Mouse (Mus musculus) midbrain, embryonic 16.5 days (tissue): ENCODE results near the gene Bgn. TPM values are rescaled to one million over a fixed set of nuclear protein-coding genes. Genes with fewer than 3 reads are reported as not detected.
"Not testable (repeated sequence)": the region's sequence is repeated elsewhere in the genome, so short reads cannot be mapped to it uniquely, and the experiment has no call there.

Experiments
- ATAC-seq: fragments of 200-750 bp; cut with Nextera tagmentation; 2 replicates; pipeline ENCODE4 v1.8.0; 2017; ENCODE audit warnings: moderate TSS enrichment
- H3K27ac ChIP-seq: fragments of 300-500 bp; sonication (generic); 2 replicates; pipeline ENCODE4 v1.5.1; 2014; ENCODE audit warnings: mild to moderate bottlenecking, low read length, mixed read lengths
- H3K27me3 ChIP-seq: fragments of 300-500 bp; sonication (generic); 2 replicates; pipeline ENCODE4 v1.6.1; 2014; ENCODE audit warnings: low read depth, low read length, mixed read lengths; ENCODE audit not compliant: control insufficient read depth, insufficient read depth
- H3K36me3 ChIP-seq: fragments of 300-500 bp; sonication (generic); 2 replicates; pipeline ENCODE4 v1.6.1; 2014; ENCODE audit warnings: mild to moderate bottlenecking, low read length, moderate library complexity, mixed read lengths; ENCODE audit not compliant: control insufficient read depth, insufficient read depth
- H3K4me1 ChIP-seq: fragments of 300-500 bp; sonication (generic); 2 replicates; pipeline ENCODE4 v1.6.1; 2014; ENCODE audit warnings: mild to moderate bottlenecking, low read length, mixed read lengths; ENCODE audit not compliant: control insufficient read depth, insufficient read depth
- H3K4me2 ChIP-seq: fragments of 300-500 bp; sonication (generic); 2 replicates; pipeline ENCODE4 v1.6.1; 2014; ENCODE audit warnings: mild to moderate bottlenecking, low read length, mixed read lengths
- H3K4me3 ChIP-seq: fragments of 300-500 bp; sonication (generic); 2 replicates; pipeline ENCODE4 v1.5.1; 2014; ENCODE audit warnings: low read depth, mild to moderate bottlenecking, low read length, moderate library complexity, mixed read lengths
- H3K9ac ChIP-seq: fragments of 300-500 bp; sonication (generic); 2 replicates; pipeline ENCODE4 v1.6.1; 2014; ENCODE audit warnings: low read depth, low read length, mixed read lengths
- H3K9me3 ChIP-seq: fragments of 300-500 bp; sonication (generic); replicated peaks from 2 replicates; pipeline ENCODE4 v1.6.1; 2014; ENCODE audit warnings: mild to moderate bottlenecking, low read length, mixed read lengths; ENCODE audit not compliant: control insufficient read depth, poor library complexity, severe bottlenecking
- WGBS: fragments of 180-500 bp; shearing (Covaris S2); extraction: QIAGEN DNeasy Blood & Tissue Kit; methylation state at CpG from one replicate; pipeline ENCODE4 v1.1.7; 2014; 5-methylcytosine and 5-hydroxymethylcytosine counted together
- polyA plus RNA-seq: library from polyadenylated mRNA; unstranded; fragments of >200 nt; fragmentation: Nextera tagmentation; extraction: Ambion mirVana; gene quantifications from 2 replicates; pipeline ENCODE4 v1.2.1, GENCODE M21; 2015

Gene Bgn
- polyA plus RNA-seq, 1 experiment from 2014 or later = 16.5 TPM

- H3K4me2 ChIP-seq = no peak overlapping the region
- no peak for ATAC-seq
- no peaks in the 10 kb centered on the region for H3K36me3 ChIP-seq
- H3K9me3 ChIP-seq = no peaks in the 10 kb centered on the region
- H3K9ac ChIP-seq = no peak overlapping the region
- no peaks in the 10 kb centered on the region for H3K4me1 ChIP-seq
- no peak overlapping the region for H3K4me3 ChIP-seq
- H3K27me3 ChIP-seq = no peaks in the 10 kb centered on the region
- no peak overlapping the region for H3K27ac ChIP-seq
- WGBS = 67% methylated on average over 1 of the region's 1 CpGs
Observed at GRCm38 (mm10) chrX:73484076-73484475, 674 bp downstream of the Bgn start.

- Histone ChIP-seq H3K36me3 (no peaks in the 10 kb centered on the region), H3K27me3 (no peaks in the 10 kb centered on the region), H3K4me2 (no peak overlapping the region), H3K9me3 (no peaks in the 10 kb centered on the region), H3K4me3 (no peak overlapping the region), H3K4me1 (no peaks in the 10 kb centered on the region), H3K9ac (no peak overlapping the region), H3K27ac (no peak overlapping the region)
- WGBS = 89% methylated on average over 4 of the region's 4 CpGs
- ATAC-seq = no peak
Observed at GRCm38 (mm10) chrX:73484870-73485269, 1.5 kb downstream of the Bgn start.

- Histone ChIP-seq H3K36me3 (no peaks in the 10 kb centered on the region), H3K4me3 (no peak overlapping the region), H3K4me1 (no peaks in the 10 kb centered on the region), H3K9ac (no peak overlapping the region), H3K4me2 (no peak overlapping the region), H3K27me3 (no peaks in the 10 kb centered on the region), H3K9me3 (no peaks in the 10 kb centered on the region), H3K27ac (no peak overlapping the region)
- no peak for ATAC-seq
- WGBS = 77% methylated on average over 5 of the region's 5 CpGs
Observed at GRCm38 (mm10) chrX:73486920-73487319, 3.5 kb downstream of the Bgn start.

- Histone ChIP-seq H3K9ac (no peak overlapping the region), H3K4me1 (no peaks in the 10 kb centered on the region), H3K36me3 (no peaks in the 10 kb centered on the region), H3K4me3 (no peak overlapping the region), H3K27ac (no peak overlapping the region), H3K27me3 (no peaks in the 10 kb centered on the region), H3K4me2 (no peak overlapping the region), H3K9me3 (no peaks in the 10 kb centered on the region)
- no peak for ATAC-seq
- 72% methylated on average over 4 of the region's 4 CpGs for WGBS
Observed at GRCm38 (mm10) chrX:73490186-73490585, 6.8 kb downstream of the Bgn start.

GRCm38 (mm10) chrX:73490804-73491203 lies 7.4 kb downstream of the Bgn start:
- H3K27me3 ChIP-seq = no peaks in the 10 kb centered on the region
- H3K4me3 ChIP-seq = no peak overlapping the region
- ATAC-seq = no peak
- H3K4me1 ChIP-seq = no peaks in the 10 kb centered on the region
- H3K9me3 ChIP-seq = no peaks in the 10 kb centered on the region
- no peaks in the 10 kb centered on the region for H3K36me3 ChIP-seq
- WGBS = 85% methylated on average over 3 of the region's 3 CpGs
- H3K4me2 ChIP-seq = no peak overlapping the region
- no peak overlapping the region for H3K27ac ChIP-seq
- H3K9ac ChIP-seq = no peak overlapping the region

GRCm38 (mm10) chrX:73493567-73493966 lies 10.2 kb downstream of the Bgn start:
- H3K9ac ChIP-seq, H3K4me2 ChIP-seq, H3K9me3 ChIP-seq, H3K27ac ChIP-seq, H3K4me1 ChIP-seq, H3K27me3 ChIP-seq, H3K4me3 ChIP-seq, H3K36me3 ChIP-seq: not testable (repeated sequence)
- 6% methylated on average over 1 of the region's 2 CpGs for WGBS
- peak; percentile 79; the same call in 1 of the 2 replicates for ATAC-seq

GRCm38 (mm10) chrX:73496746-73497145 lies 13.3 kb downstream of the Bgn start:
- no peak for ATAC-seq
- WGBS = 88% methylated on average over 4 of the region's 4 CpGs
- Histone ChIP-seq H3K27me3 (no peaks in the 10 kb centered on the region), H3K4me1 (no peaks in the 10 kb centered on the region), H3K4me3 (no peak overlapping the region), H3K9ac (no peak overlapping the region), H3K4me2 (no peak overlapping the region), H3K27ac (no peak overlapping the region), H3K9me3 (no peaks in the 10 kb centered on the region), H3K36me3 (no peaks in the 10 kb centered on the region)

GRCm38 (mm10) chrX:73505130-73505735 lies 21.8 kb downstream of the Bgn start:
- Histone ChIP-seq H3K4me3 (no peak overlapping the region), H3K27ac (no peak overlapping the region), H3K27me3 (no peaks in the 10 kb centered on the region), H3K4me1 (peaks cover 5% of the 10 kb centered on the region; the same call in 1 of the 2 replicates), H3K9ac (no peak overlapping the region), H3K9me3 (no peaks in the 10 kb centered on the region), H3K36me3 (no peaks in the 10 kb centered on the region), H3K4me2 (no peak overlapping the region)
- ATAC-seq = no peak
- 65% methylated on average over 4 of the region's 5 CpGs for WGBS

GRCm38 (mm10) chrX:73506577-73506976 lies 23.2 kb downstream of the Bgn start:
- H3K27me3 ChIP-seq = no peaks in the 10 kb centered on the region
- 83% methylated on average over 4 of the region's 4 CpGs for WGBS

More at GRCm38 (mm10) chrX:73506577-73506976, 23.2 kb downstream of the Bgn start:
- ATAC-seq = no peak
- H3K27ac ChIP-seq = no peak overlapping the region
- H3K4me2 ChIP-seq = no peak overlapping the region
- no peaks in the 10 kb centered on the region for H3K36me3 ChIP-seq
- H3K9ac ChIP-seq = no peak overlapping the region
- H3K4me1 ChIP-seq = peaks cover 5% of the 10 kb centered on the region; the same call in 1 of the 2 replicates
- H3K9me3 ChIP-seq = no peaks in the 10 kb centered on the region
- no peak overlapping the region for H3K4me3 ChIP-seq
